Mouse (Mus musculus) CH12.LX (cell line): ENCODE results near the gene Pnpla8.

ENCODE experiments used
- CTCF ChIP-seq, 2 experiments: IDR thresholded peaks in 1 of 2; conservative IDR thresholded peaks in 1 of 2; 2 replicates each; pipeline ENCODE4 v1.5.1; 2011 to 2012; ENCODE audit warnings: low read depth in 2 of 2, low read length in 2 of 2, improper control_type of control experiment in 1 of 2, inconsistent platforms in 1 of 2, mild to moderate bottlenecking in 1 of 2, moderate library complexity in 1 of 2
- EP300 ChIP-seq: IDR thresholded peaks from 2 replicates; pipeline ENCODE4 v1.6.1; 2011; ENCODE audit warnings: low read length, improper control_type of control experiment
- HCFC1 ChIP-seq: IDR thresholded peaks from 2 replicates; pipeline ENCODE4 v1.6.1; 2012; ENCODE audit warnings: low read depth, mild to moderate bottlenecking, inconsistent platforms, low read length, improper control_type of control experiment
- MAZ ChIP-seq: IDR thresholded peaks from 2 replicates; pipeline ENCODE4 v1.6.1; 2012; ENCODE audit warnings: low read depth, mild to moderate bottlenecking, inconsistent platforms, low read length, improper control_type of control experiment, moderate library complexity
- MEF2A ChIP-seq: IDR thresholded peaks from 2 replicates; pipeline ENCODE4 v1.6.1; 2014; ENCODE audit warnings: low read depth, mild to moderate bottlenecking, inconsistent platforms, low read length, improper control_type of control experiment, borderline replicate concordance
- POLR2A ChIP-seq: IDR thresholded peaks from 2 replicates; pipeline ENCODE4 v1.6.1; 2011; ENCODE audit warnings: low read depth, mild to moderate bottlenecking, improper control_type of control experiment, low read length
- POLR2AphosphoS2 ChIP-seq: IDR thresholded peaks from 2 replicates; pipeline ENCODE4 v1.6.1; 2011; ENCODE audit warnings: low read depth, low read length, improper control_type of control experiment
- RAD21 ChIP-seq: IDR thresholded peaks from 2 replicates; pipeline ENCODE4 v1.6.1; 2011; ENCODE audit warnings: low read depth, mild to moderate bottlenecking, low read length, improper control_type of control experiment, moderate library complexity
- SMC3 ChIP-seq: IDR thresholded peaks from 2 replicates; pipeline ENCODE4 v1.6.1; 2011; ENCODE audit warnings: low read depth, low read length, improper control_type of control experiment
- USF1 ChIP-seq: IDR thresholded peaks from 2 replicates; pipeline ENCODE4 v1.6.1; 2014; ENCODE audit warnings: low read depth, mild to moderate bottlenecking, inconsistent platforms, low read length, improper control_type of control experiment
- ZKSCAN1 ChIP-seq: IDR thresholded peaks from 2 replicates; pipeline ENCODE4 v1.6.1; 2012; ENCODE audit warnings: low read depth, inconsistent platforms, low read length, improper control_type of control experiment, borderline replicate concordance
- ZNF384 ChIP-seq: IDR thresholded peaks from 2 replicates; pipeline ENCODE4 v1.6.1; 2012; ENCODE audit warnings: low read depth, low read length, improper control_type of control experiment, inconsistent platforms

- TF ChIP-seq ZNF384 (peak; percentile 90), POLR2A (no peak), RAD21 (no peak), MAZ (0 out of 2 replicates have a peak, but pooled peaks have one; percentile 23), MEF2A (no peak), CTCF (conservative IDR thresholded peaks at IDR 0.05 in 1 of 2, IDR thresholded peaks at IDR 0.05 in 1 of 2; ENCODE audit: low read depth in 2 of 2, low read length in 2 of 2) (no peak), POLR2AphosphoS2 (no peak), ZKSCAN1 (no peak), SMC3 (no peak), EP300 (no peak; the same call in 1 of the 2 replicates), USF1 (no peak), HCFC1 (no peak)
Measured at GRCm38 (mm10) chr12:44269311-44269831, 48.2 kb downstream of the Pnpla8 start.
